Mouse (Mus musculus): Measurements from ENCODE around the gene Ttc32. TPM values are rescaled to one million over a fixed set of nuclear protein-coding genes. Genes with fewer than 3 reads are reported as not detected.
A peak's percentile ranks its signal among the peaks of the same experiment; 100 is the strongest.

Gene Ttc32
- total RNA-seq, 2 experiments from 2014 or later = 18.3 to 22.8 TPM

GRCm38 (mm10) chr12:9042316-9042715, 12.5 kb downstream of the Ttc32 start:
- no peak for DNase-seq
- intact Hi-C loops (cut with DNase I) = no loop called here

GRCm38 (mm10) chr12:9042759-9043158, 13.0 kb downstream of the Ttc32 start:
- intact Hi-C loops (cut with DNase I) = no loop called here
- no peak for DNase-seq

- no peak for DNase-seq
- intact Hi-C loops (cut with DNase I) = no loop called here
Measured at GRCm38 (mm10) chr12:9044666-9045065, 14.9 kb downstream of the Ttc32 start.

GRCm38 (mm10) chr12:9046674-9047073, 16.9 kb downstream of the Ttc32 start:
- intact Hi-C loops (cut with DNase I) = no loop called here
- DNase-seq = no peak

GRCm38 (mm10) chr12:9048090-9048489, 18.3 kb downstream of the Ttc32 start:
- intact Hi-C loops (cut with DNase I) = no loop called here
- DNase-seq = peak; percentile 22 to 32

- peak; percentile 35 to 41 for DNase-seq
- intact Hi-C loops (cut with DNase I) = loop anchor here (5.0 to 10.0 kb wide), 3 partner anchors 116 to 1536 kb away; no protein-coding TSS in a partner anchor
Measured at GRCm38 (mm10) chr12:9050824-9051223, 21.0 kb downstream of the Ttc32 start.

GRCm38 (mm10) chr12:9052075-9052829, 22.5 kb downstream of the Ttc32 start:
- intact Hi-C loops (cut with DNase I) = loop anchor here (1.0 to 10.0 kb wide), 8 partner anchors 115 to 1535 kb away; partner anchors contain the start of gene Osr1
- DNase-seq = peak; percentile 88 to 90

GRCm38 (mm10) chr12:9053345-9053744, 23.5 kb downstream of the Ttc32 start:
- intact Hi-C loops (cut with DNase I) = loop anchor here (2.0 to 10.0 kb wide), 5 partner anchors 114 to 1534 kb away; partner anchors contain the start of gene Osr1
- no peak for DNase-seq

GRCm38 (mm10) chr12:9054012-9054411, 24.2 kb downstream of the Ttc32 start:
- no peak for DNase-seq
- intact Hi-C loops (cut with DNase I) = loop anchor here (5.0 to 10.0 kb wide), 3 partner anchors 113 to 1533 kb away; no protein-coding TSS in a partner anchor

- intact Hi-C loops (cut with DNase I) = loop anchor here (10.0 kb wide), 1 partner anchor 420 kb away; no protein-coding TSS in a partner anchor
- DNase-seq = no peak
Measured at GRCm38 (mm10) chr12:9055269-9055668, 25.5 kb downstream of the Ttc32 start.

GRCm38 (mm10) chr12:9059502-9059901, 29.7 kb downstream of the Ttc32 start:
- intact Hi-C loops (cut with DNase I) = loop anchor here (10.0 kb wide), 1 partner anchor 415 kb away; no protein-coding TSS in a partner anchor
- no peak for DNase-seq

- intact Hi-C loops (cut with DNase I) = loop anchor here (10.0 kb wide), 1 partner anchor 415 kb away; no protein-coding TSS in a partner anchor
- peak; percentile 40 to 43 for DNase-seq
Measured at GRCm38 (mm10) chr12:9059965-9060364, 30.2 kb downstream of the Ttc32 start.

GRCm38 (mm10) chr12:9063611-9064010, 33.8 kb downstream of the Ttc32 start:
- intact Hi-C loops (cut with DNase I) = no loop called here
- peak; percentile 47 to 60 for DNase-seq

GRCm38 (mm10) chr12:9071058-9071457, 41.3 kb downstream of the Ttc32 start:
- no peak for DNase-seq
- intact Hi-C loops (cut with DNase I) = no loop called here

- no peak for DNase-seq
- intact Hi-C loops (cut with DNase I) = no loop called here
Measured at GRCm38 (mm10) chr12:9071493-9071892, 41.7 kb downstream of the Ttc32 start.

- DNase-seq = peak; percentile 67 to 80
- intact Hi-C loops (cut with DNase I) = no loop called here
Measured at GRCm38 (mm10) chr12:9077554-9078125, 47.8 kb downstream of the Ttc32 start.

- intact Hi-C loops (cut with DNase I) = no loop called here
- no peak for DNase-seq
Measured at GRCm38 (mm10) chr12:9090226-9090625, 60.4 kb downstream of the Ttc32 start.

Other genes with a start within 250 kb of the Ttc32 start
- 100 to 1,000 TPM; 387 to 411 TPM for gene Laptm4a, start 108.3 kb upstream of the Ttc32 start, total RNA-seq (2021)
- under 1 TPM in 1 of 2 experiments, not detected in 1; 0.07 TPM for gene Matn3, start 82.1 kb upstream of the Ttc32 start, total RNA-seq (2021)
- gene Wdr35, start 56.1 kb upstream of the Ttc32 start, total RNA-seq (2021) = 10 to 100 TPM; 13.0 to 14.1 TPM